Mouse (Mus musculus) right cerebral cortex, adult 18-20 months (tissue): ENCODE measurements at regions not wholly inside any gene's neighbourhood (a gene's known extent, or its start where the extent isn't known, plus 50 kb on each side); places are given as distances from the start of the nearest gene placed in this dataset.
A peak's percentile ranks its signal among the peaks of the same experiment; 100 is the strongest.

ENCODE experiments used
- DNase-seq: peaks from one replicate; pipeline ENCODE4 v3.0.0; 2022; ENCODE audit warnings: mixed read lengths

- DNase-seq = peak; percentile 84
These were observed 278.3 kb upstream of the Sulf2 start for GRCm38 (mm10) chr2:166433655-166434333.

GRCm38 (mm10) chr2:166432948-166433654 is 277.6 kb upstream of the Sulf2 start:
- DNase-seq = peak; percentile 56

GRCm38 (mm10) chr2:166432531-166432930 is 277.1 kb upstream of the Sulf2 start:
- peak; percentile 46 for DNase-seq

DNA sequence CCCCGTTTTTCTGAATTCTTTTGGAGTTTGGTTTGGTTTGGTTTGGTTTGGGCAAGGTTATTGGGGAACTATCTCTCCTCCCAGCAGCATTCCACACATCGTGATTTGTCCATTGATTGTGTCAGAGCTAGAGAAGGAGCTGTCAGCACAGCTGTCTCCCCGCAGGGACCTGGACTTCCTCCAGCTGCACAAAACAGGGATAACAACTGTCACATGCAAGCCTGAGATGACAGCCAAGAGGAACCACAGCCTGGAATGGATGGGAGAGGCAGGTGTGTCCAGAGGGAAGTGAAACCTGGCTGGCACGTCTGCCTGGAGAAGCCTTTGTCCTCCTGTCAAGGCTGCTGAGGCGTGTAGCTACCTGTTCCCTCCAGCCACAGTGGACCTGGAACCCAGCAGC is 274.5 kb upstream of the Sulf2 start:
- no peak for DNase-seq

- no peak for DNase-seq
These were observed 274.0 kb upstream of the Sulf2 start for GRCm38 (mm10) chr2:166429494-166429893.

- DNase-seq = no peak
These were observed 271.9 kb upstream of the Sulf2 start for GRCm38 (mm10) chr2:166427390-166427789.

- DNase-seq = no peak
These were observed 271.5 kb upstream of the Sulf2 start for GRCm38 (mm10) chr2:166426960-166427359.

- DNase-seq = no peak
These were observed 271.0 kb upstream of the Sulf2 start for GRCm38 (mm10) chr2:166426457-166426856.

GRCm38 (mm10) chr2:166425141-166425540 is 269.7 kb upstream of the Sulf2 start:
- no peak for DNase-seq

DNA sequence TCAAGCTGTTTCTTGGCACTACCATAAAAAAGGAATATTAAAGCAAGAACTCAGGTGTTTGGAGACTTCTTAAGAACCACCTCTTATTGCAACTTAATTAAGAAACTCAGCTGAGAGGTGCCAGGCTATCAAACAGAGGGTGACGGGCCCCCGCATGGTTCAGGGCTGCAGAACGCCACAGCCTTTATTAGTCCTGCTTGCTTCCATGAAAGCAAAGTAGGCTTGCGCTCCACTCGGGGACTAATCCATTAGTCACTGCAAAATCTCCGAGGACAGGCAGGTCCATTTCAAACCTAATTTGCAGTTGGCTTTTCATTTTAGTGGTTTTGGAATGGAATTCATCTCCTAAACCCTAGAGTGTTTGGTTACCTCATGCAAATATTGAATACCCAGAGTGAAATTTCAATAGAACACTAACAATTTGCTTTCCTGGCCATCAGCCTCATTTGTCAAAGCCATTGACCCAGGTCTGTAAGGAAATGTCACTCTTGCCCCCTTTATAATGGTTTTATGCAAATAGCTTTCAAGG is 267.7 kb upstream of the Sulf2 start:
- DNase-seq = no peak

GRCm38 (mm10) chr2:166420275-166420674 is 264.8 kb upstream of the Sulf2 start:
- no peak for DNase-seq

GRCm38 (mm10) chr2:166419271-166419670 is 263.8 kb upstream of the Sulf2 start:
- DNase-seq = no peak

GRCm38 (mm10) chr2:166418279-166418678 is 262.8 kb upstream of the Sulf2 start:
- DNase-seq = no peak

DNA sequence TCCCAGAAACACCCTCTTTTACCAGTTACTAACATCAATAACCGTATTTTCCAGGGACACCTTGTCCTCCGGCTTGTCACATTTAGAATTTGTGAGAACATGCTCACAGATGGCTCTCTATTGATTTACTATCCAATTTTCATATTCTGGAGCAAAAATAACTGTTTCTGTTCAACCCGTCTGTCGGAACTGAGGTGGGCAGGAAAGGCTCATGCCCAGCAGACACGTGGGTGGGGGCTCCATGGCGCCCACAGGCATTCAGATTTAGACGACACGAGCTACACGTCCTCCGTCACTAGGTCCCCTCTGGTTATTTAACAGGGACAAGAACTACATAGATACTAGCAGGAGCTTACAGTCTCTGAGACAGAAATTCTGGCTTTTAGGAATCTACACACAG is 262.2 kb upstream of the Sulf2 start:
- DNase-seq = peak; percentile 83

DNA sequence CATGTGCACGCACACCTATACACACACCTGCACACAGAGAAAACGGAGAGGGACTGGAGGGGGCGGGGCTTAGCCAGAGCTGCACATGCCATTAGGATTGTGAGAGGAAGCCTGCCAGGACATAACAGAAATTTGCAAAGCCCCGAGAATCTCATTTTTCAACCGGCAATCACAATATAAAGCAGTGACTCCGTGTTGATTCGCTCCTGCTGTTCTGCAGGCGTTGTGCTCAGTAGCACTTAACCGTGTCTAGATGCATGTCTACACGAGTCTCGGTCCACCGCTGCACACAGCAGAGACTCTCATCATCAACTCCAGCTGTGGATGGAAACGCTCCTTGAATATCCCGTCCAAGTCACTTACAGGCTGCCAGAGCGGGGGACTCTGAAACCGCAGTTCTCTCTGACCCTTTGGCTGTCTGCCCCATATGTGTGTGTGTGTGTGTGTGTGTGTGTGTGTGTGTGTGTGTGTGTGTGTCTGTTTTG is 260.1 kb upstream of the Sulf2 start:
- no peak for DNase-seq

DNA sequence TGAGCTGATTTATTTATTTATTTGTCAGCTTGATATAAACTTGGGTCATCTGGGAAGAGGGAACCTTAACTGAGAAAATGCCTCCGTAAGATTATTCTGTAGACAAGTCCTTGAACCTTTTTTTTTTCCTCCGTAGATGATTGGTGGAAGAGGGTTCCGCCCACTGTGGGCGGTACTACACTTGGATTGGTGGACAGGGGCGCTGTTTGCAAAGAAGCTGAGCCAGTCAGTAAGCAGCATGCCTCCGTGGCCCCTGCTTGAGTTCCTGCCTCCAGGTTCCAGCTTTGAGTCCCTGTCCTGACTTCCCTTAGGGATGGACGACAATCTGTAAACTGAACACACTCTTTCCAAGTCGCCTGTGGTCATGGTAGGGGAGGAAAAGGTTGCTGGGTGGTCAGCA is 259.4 kb upstream of the Sulf2 start:
- no peak for DNase-seq

- DNase-seq = no peak
These were observed 256.8 kb upstream of the Sulf2 start for GRCm38 (mm10) chr2:166412031-166412858.

GRCm38 (mm10) chr2:166409391-166409790 is 253.9 kb upstream of the Sulf2 start:
- no peak for DNase-seq

DNA sequence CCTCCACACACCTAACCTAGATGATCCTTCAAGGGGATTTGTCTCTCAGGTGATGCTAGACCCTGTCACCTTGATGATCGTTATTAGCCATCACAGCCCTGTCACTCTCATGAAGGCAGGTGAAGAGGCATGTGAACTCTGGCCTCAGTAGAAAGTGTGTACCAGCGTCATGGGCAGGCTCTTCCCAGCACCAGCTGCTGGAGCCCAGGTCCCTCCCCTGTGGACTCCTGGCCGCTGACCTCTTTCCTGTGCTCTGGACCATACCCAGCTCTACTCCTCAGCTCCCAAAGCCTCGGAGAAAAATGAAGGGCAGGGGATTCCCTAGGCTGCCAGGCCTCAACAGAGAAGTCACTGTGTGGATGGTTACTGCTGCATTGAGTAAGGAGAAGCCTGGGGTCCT is 253.3 kb upstream of the Sulf2 start:
- DNase-seq = no peak

DNA sequence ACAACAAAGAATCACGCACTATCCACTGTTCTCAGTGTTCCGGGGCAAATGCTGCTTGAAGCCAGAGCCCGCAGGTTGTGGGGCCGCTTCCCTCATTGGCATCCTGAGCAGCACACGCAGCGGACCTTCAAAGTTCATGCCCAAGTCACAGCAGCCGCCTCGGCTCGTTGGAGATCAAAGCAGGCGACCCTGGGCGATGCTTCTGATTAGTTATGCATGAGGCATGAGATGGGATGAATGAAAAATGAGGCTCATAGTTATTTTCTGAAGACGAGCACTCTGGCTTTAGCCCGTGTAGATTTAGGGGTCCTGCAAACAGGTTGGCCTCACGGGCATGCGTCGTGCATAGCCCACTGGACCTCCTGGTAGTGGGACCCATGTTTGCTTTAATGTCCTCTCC is 252.5 kb upstream of the Sulf2 start:
- DNase-seq = no peak

DNA sequence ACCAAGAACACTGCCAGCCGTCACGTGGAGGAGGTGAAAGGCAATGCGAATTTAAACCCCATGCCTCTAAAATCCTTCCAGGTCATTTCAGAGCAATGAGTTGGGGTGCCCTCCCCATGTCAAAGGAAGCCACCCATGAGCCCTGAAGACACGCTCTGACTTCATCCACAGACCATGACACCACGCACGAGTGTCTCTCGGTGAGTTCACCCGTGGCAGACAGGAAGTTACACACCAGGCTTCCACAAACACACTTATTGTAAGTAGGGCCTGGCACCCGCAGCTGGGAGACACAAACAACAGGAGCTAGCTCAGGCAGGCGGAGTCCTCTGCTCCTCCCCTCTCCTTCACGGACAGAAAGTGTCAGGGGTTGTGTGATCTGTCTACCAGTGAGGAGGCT is 251.4 kb upstream of the Sulf2 start:
- no peak for DNase-seq

DNA sequence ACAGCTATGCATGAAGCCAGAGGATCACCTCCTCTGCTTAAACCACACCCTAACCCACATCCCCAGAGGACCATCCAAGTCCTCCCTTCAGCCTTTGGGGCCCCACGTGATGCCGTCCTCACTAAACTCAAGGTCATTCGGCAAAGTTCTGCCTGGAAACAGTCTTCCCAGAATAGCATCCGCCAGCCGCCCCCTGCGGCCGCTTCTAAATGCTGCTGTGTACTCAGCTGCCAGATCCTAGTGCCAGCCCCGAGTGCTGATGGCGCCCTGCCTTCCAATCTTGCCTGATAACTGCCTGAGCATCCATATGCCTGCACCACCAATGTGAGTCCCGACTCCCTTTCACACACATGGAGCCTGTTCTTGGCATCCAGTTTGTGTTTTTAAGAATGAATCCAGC is 247.9 kb upstream of the Sulf2 start:
- peak; percentile 59 for DNase-seq

GRCm38 (mm10) chr2:166401860-166402259 is 246.4 kb upstream of the Sulf2 start:
- no peak for DNase-seq
